Mouse (Mus musculus) liver, embryonic 14.5 days (tissue): ENCODE measurements around the gene Emp3. TPM values are rescaled to one million over a fixed set of nuclear protein-coding genes. Genes with fewer than 3 reads are reported as not detected.

Experiments used
- ATAC-seq: fragments of 200-750 bp; cut with Nextera tagmentation; 2 replicates; pipeline ENCODE4 v1.8.0; 2017; ENCODE audit warnings: moderate number of reproducible peaks, mild to moderate bottlenecking, moderate library complexity; ENCODE audit not compliant: insufficient read depth
- DNase-seq, 3 experiments: peaks; one replicate each; pipeline ENCODE4 v3.0.0-alpha.2; 2012 to 2013; ENCODE audit warnings: low read depth in 3 of 3, low spot score in 3 of 3
- H3K27ac ChIP-seq: fragments of 300-500 bp; sonication (generic); 2 replicates; pipeline ENCODE4 v1.5.1; 2014; ENCODE audit warnings: moderate library complexity, mild to moderate bottlenecking, control low read depth, inconsistent platforms
- H3K27me3 ChIP-seq: fragments of 300-500 bp; sonication (generic); 2 replicates; pipeline ENCODE4 v1.6.1; 2014; ENCODE audit warnings: mild to moderate bottlenecking, low read length, moderate library complexity; ENCODE audit not compliant: control insufficient read depth, insufficient read depth
- H3K36me3 ChIP-seq: fragments of 300-500 bp; sonication (generic); replicated peaks from 2 replicates; pipeline ENCODE4 v1.6.1; 2014; ENCODE audit warnings: low read depth; ENCODE audit not compliant: control insufficient read depth, insufficient read depth
- H3K4me1 ChIP-seq, 2 experiments: fragments of 200-500 bp in 1 of 2; fragments of 300-500 bp in 1 of 2; sonication (generic) in 1 of 2; replicated peaks; 2 replicates each; pipeline ENCODE4 v1.6.1; 2012 to 2014; ENCODE audit warnings: antibody characterized with exemption in 1 of 2, inconsistent platforms in 1 of 2, low read length in 1 of 2; ENCODE audit not compliant: control insufficient read depth in 2 of 2, insufficient read depth in 2 of 2
- H3K4me2 ChIP-seq: fragments of 300-500 bp; sonication (generic); 2 replicates; pipeline ENCODE4 v1.6.1; 2014; ENCODE audit warnings: low read depth, mild to moderate bottlenecking, control low read depth, moderate library complexity
- H3K4me3 ChIP-seq, 2 experiments: fragments of 200-500 bp in 1 of 2; fragments of 300-500 bp in 1 of 2; sonication (generic) in 1 of 2; 2 replicates each; pipeline ENCODE4 v1.5.1; 2012 to 2014; ENCODE audit warnings: low read depth in 2 of 2, low read length in 2 of 2, mild to moderate bottlenecking in 2 of 2, control low read depth in 1 of 2, inconsistent platforms in 1 of 2, moderate library complexity in 1 of 2; ENCODE audit not compliant: insufficient read depth in 1 of 2
- H3K9ac ChIP-seq: fragments of 300-500 bp; sonication (generic); replicated peaks from 2 replicates; pipeline ENCODE4 v1.6.1; 2014; ENCODE audit warnings: mild to moderate bottlenecking, control low read depth, moderate library complexity
- H3K9me3 ChIP-seq: fragments of 300-500 bp; sonication (generic); 2 replicates; pipeline ENCODE4 v1.6.1; 2016; ENCODE audit warnings: low read length, mixed read lengths; ENCODE audit not compliant: control insufficient read depth
- CTCF ChIP-seq: IDR thresholded peaks from 2 replicates; pipeline ENCODE4 v1.5.1; 2016; ENCODE audit warnings: antibody characterized with exemption, low read depth, control low read depth
- EP300 ChIP-seq: IDR thresholded peaks from 2 replicates; pipeline ENCODE4 v1.6.1; 2016; ENCODE audit warnings: antibody characterized with exemption, low read depth
- WGBS: fragments of 180-500 bp; shearing (Covaris S2); extraction: QIAGEN DNeasy Blood & Tissue Kit; methylation state at CpG from one replicate; pipeline ENCODE4 v1.1.7; 2014; ENCODE audit not compliant: insufficient replicate concordance; 5-methylcytosine and 5-hydroxymethylcytosine counted together
- polyA plus RNA-seq, 2 experiments: library from polyadenylated mRNA; depleted of rRNA in 1 of 2; stranded (reverse) in 1 of 2; unstranded in 1 of 2; fragments of >200 nt; fragmentation: Nextera tagmentation in 1 of 2; extraction: Ambion mirVana in 1 of 2; gene quantifications; 2 replicates each; pipeline versions ENCODE4 v1.2.1 to v1.2.3; 2012 to 2014

Emp3 gene
- polyA plus RNA-seq, 2 experiments = 29.0 to 54.9 TPM

GRCm38 (mm10) chr7:45924429-45924816, 3.2 kb upstream of the Emp3 start:
- peak overlapping the region; percentile 56 to 64 for H3K4me3 ChIP-seq
- DNase-seq (no peak), ATAC-seq (no peak)
- peak overlapping the region; percentile 84 for H3K4me2 ChIP-seq
- H3K36me3 ChIP-seq = no peaks in the 10 kb centered on the region
- peak overlapping the region; percentile 66 for H3K9ac ChIP-seq
- H3K9me3 ChIP-seq = no peaks in the 10 kb centered on the region
- 9% methylated on average over 14 of the region's 14 CpGs for WGBS
- peaks cover 22 to 39% of the 10 kb centered on the region in 2 experiments for H3K4me1 ChIP-seq
- H3K27ac ChIP-seq = no peak overlapping the region
- no peak for TF ChIP-seq EP300
- peak; percentile 61 for TF ChIP-seq CTCF
- no peaks in the 10 kb centered on the region for H3K27me3 ChIP-seq

DNA sequence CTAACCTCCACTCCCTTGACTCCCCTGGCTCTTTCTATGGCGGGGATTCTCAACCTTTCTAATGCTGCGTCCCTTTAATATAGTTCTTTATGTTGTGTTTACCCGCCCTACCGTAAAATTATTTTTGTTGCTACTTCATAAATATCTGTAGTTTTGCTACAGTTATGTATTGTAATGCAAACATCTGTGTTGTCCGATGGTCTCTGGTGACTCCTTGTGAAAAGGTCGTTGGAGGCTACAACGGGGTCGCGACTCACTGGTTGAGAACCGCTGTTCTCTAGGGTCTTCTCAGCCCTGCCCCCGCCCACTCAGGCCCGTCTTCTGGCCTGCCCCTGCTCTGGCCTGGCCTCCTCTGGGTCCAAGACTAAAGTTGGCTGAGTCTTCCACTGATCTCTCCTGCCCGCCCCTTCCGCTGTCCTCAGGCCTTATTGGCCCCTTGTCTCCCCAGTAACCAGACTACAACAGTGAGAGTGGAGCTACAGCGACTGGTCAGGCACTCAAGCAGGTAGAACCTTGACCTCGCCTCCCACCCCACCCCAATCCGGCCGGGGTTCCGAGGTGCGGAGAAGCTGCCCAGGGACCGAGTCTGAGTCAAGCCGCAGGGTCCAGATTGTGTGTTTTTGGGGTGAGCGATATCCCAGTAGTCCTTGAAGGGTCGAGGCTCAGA, 2.7 kb upstream of the Emp3 start, which contains the start of gene Ccdc114:
Ccdc114 (plus strand) TSS at position 311 of the 667 bp plus-strand sequence.
- ATAC-seq (peak; percentile 65), DNase-seq (peak in 2 of 3 experiments; percentile 47 to 60)
- Histone ChIP-seq H3K4me2 (peak within 1 kb of the TSS; percentile 84), H3K9ac (peak within 1 kb of the TSS; percentile 66), H3K36me3 (no peaks in the 10 kb centered on the region), H3K27me3 (no peaks in the 10 kb centered on the region), H3K4me3 (peak within 1 kb of the TSS; percentile 56 to 64), H3K9me3 (no peaks in the 10 kb centered on the region), H3K4me1 (peaks cover 22 to 39% of the 10 kb centered on the region in 2 experiments), H3K27ac (peak within 1 kb of the TSS; percentile 76)
- 2% methylated on average over 24 of the region's 24 CpGs for WGBS
- TF ChIP-seq EP300 = no peak

DNA sequence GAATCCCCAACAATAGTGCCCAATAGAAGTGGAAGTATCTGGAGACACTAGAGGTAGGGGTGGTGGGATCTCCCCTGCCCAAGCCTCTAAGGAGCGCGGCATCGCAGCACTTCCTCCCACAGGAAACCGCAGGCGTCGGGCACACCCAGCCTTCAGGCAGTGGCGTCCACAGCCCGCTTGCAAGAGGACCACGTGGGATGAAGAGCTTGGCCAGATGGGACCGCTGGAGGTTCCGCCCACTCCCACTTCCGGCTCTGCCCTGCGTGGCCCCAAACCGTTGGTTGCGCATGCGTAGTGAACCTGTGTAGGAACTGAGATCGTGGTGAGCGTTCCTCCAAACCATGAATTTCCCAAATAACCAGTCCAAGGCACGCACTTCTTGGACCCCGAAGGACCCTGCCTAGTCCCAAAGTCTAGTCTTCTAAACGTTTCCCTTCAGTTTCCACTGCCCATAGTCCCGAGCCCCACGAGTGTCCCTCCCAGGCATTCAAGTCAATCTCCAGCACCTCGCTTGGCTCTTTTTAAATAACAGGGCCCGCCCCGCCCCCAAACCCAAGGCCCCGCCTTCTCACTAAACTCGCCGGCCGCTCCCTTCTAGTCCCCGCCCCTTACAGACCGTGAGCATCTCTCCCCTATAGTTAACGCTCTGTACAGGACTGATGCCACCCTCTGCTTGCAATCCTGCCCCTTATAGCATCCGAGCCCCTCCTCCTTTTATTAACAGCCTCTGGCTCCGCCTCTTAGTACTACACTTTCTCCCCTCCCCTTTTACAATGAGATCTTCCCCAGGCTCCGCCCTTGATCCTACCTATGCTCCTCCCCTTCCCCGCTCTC, 1.9 kb upstream of the Emp3 start:
- H3K4me1 ChIP-seq = peaks cover 22 to 39% of the 10 kb centered on the region in 2 experiments
- H3K4me2 ChIP-seq = peak overlapping the region; percentile 84
- WGBS = under 1% methylated on average over 37 of the region's 37 CpGs
- peak overlapping the region; percentile 59 for H3K9ac ChIP-seq
- no peaks in the 10 kb centered on the region for H3K36me3 ChIP-seq
- peak overlapping the region; percentile 56 to 64 for H3K4me3 ChIP-seq
- no peak for TF ChIP-seq CTCF
- no peak; the same call in 1 of the 2 replicates for TF ChIP-seq EP300
- H3K27ac ChIP-seq = peak overlapping the region; percentile 76
- ATAC-seq = peak; percentile 84
- DNase-seq = peak; percentile 82 to 90 (median 87)
- no peaks in the 10 kb centered on the region for H3K9me3 ChIP-seq
- H3K27me3 ChIP-seq = no peaks in the 10 kb centered on the region

GRCm38 (mm10) chr7:45921950-45922600, 871 bp upstream of the Emp3 start:
- Histone ChIP-seq H3K4me2 (peak overlapping the region; percentile 84), H3K36me3 (no peaks in the 10 kb centered on the region), H3K27me3 (no peaks in the 10 kb centered on the region), H3K4me1 (peaks cover 22 to 39% of the 10 kb centered on the region in 2 experiments), H3K4me3 (no peak overlapping the region), H3K27ac (no peak overlapping the region; the same call in 1 of the 2 replicates), H3K9me3 (no peaks in the 10 kb centered on the region), H3K9ac (0 out of 2 replicates have a peak overlapping the region, but pooled peaks have one; percentile 14)
- no peak for DNase-seq
- TF ChIP-seq EP300 = no peak
- no peak for TF ChIP-seq CTCF
- ATAC-seq = no peak
- WGBS = 55% methylated on average over 12 of the region's 12 CpGs
